Mouse (Mus musculus) embryonic facial prominence, embryonic 12.5 days (tissue): ENCODE results near the gene Glud1. TPM values are rescaled to one million over a fixed set of nuclear protein-coding genes. Genes with fewer than 3 reads are reported as not detected.
"Not testable (repeated sequence)": the region's sequence is repeated elsewhere in the genome, so short reads cannot be mapped to it uniquely, and the experiment has no call there.

Experiments
- ATAC-seq: fragments of 200-750 bp; cut with Nextera tagmentation; 2 replicates; pipeline ENCODE4 v1.8.0; 2017; ENCODE audit not compliant: insufficient number of reproducible peaks, insufficient read depth, low FRiP score, low TSS enrichment
- H3K27ac ChIP-seq: fragments of 300-500 bp; sonication (generic); 2 replicates; pipeline ENCODE4 v1.5.1; 2016; ENCODE audit warnings: mild to moderate bottlenecking
- H3K27me3 ChIP-seq: fragments of 300-500 bp; sonication (generic); 2 replicates; pipeline ENCODE4 v1.6.1; 2016; ENCODE audit warnings: mild to moderate bottlenecking, moderate library complexity
- H3K36me3 ChIP-seq: fragments of 300-500 bp; sonication (generic); 2 replicates; pipeline ENCODE4 v1.6.1; 2016; ENCODE audit warnings: mild to moderate bottlenecking
- H3K4me1 ChIP-seq: fragments of 300-500 bp; sonication (generic); 2 replicates; pipeline ENCODE4 v1.6.1; 2016
- H3K4me2 ChIP-seq: fragments of 300-500 bp; sonication (generic); replicated peaks from 2 replicates; pipeline ENCODE4 v1.6.1; 2016; ENCODE audit warnings: mild to moderate bottlenecking, moderate library complexity
- H3K4me3 ChIP-seq: fragments of 300-500 bp; sonication (generic); 2 replicates; pipeline ENCODE4 v1.5.1; 2016; ENCODE audit warnings: mild to moderate bottlenecking
- H3K9ac ChIP-seq: fragments of 300-500 bp; sonication (generic); 2 replicates; pipeline ENCODE4 v1.6.1; 2016; ENCODE audit warnings: mild to moderate bottlenecking, moderate library complexity
- H3K9me3 ChIP-seq: fragments of 300-500 bp; sonication (generic); 2 replicates; pipeline ENCODE4 v1.6.1; 2016; ENCODE audit warnings: mild to moderate bottlenecking, moderate library complexity
- WGBS: fragments of 180-500 bp; shearing (Covaris S2); methylation state at CpG from one replicate; pipeline ENCODE4 v1.1.7; 2016; 5-methylcytosine and 5-hydroxymethylcytosine counted together
- polyA plus RNA-seq: library from polyadenylated mRNA; unstranded; fragments of >200 nt; fragmentation: Nextera tagmentation; extraction: Ambion mirVana; gene quantifications from 2 replicates; pipeline ENCODE4 v1.2.1, GENCODE M21; 2016

Gene Glud1
- polyA plus RNA-seq, 1 experiment from 2014 or later = 102 TPM

DNA sequence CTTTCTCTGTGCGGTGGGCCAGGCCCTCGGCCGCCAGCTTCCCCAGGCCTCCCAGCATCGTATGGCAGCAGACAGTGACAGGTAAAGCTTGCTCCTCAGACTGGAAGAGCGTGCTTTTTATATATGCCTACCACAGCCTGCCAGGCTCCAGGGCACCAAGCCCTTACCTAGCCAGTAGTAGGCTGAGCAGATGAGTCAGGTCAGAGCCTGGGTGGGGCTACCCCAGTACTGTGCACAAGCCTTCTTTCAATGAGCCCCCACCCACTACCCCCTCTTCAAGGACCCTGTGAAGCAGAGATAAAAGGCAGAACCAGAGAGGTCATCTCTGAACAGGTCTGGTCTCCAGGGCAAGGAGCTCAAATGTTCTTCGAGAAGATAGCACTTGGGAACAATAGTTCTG, 44.8 kb downstream of the Glud1 start, which contains the start of gene Fam25c:
Gene Fam25c, minus strand, starts transcription at position 133 of the 400 bp plus-strand sequence.
- H3K9ac ChIP-seq = no peak within 1 kb of the TSS
- no peak; the same call in 1 of the 2 replicates for ATAC-seq
- H3K36me3 ChIP-seq = no peaks in the 10 kb centered on the region
- 79% methylated on average over 6 of the region's 6 CpGs for WGBS
- H3K4me1 ChIP-seq = no peaks in the 10 kb centered on the region
- H3K27ac ChIP-seq = no peak within 1 kb of the TSS
- no peaks in the 10 kb centered on the region for H3K27me3 ChIP-seq
- H3K4me3 ChIP-seq = no peak within 1 kb of the TSS
- no peaks in the 10 kb centered on the region for H3K9me3 ChIP-seq
- no peak within 1 kb of the TSS for H3K4me2 ChIP-seq

- Histone ChIP-seq H3K36me3 (no peaks in the 10 kb centered on the region), H3K27ac (no peak overlapping the region), H3K9me3 (no peaks in the 10 kb centered on the region), H3K4me1 (no peaks in the 10 kb centered on the region), H3K4me2 (no peak overlapping the region), H3K4me3 (no peak overlapping the region), H3K9ac (no peak overlapping the region), H3K27me3 (peaks cover 8% of the 10 kb centered on the region; the same call in 1 of the 2 replicates)
- no peak for ATAC-seq
- WGBS = 79% methylated on average over 7 of the region's 7 CpGs
These were observed 47.3 kb downstream of the Glud1 start for GRCm38 (mm10) chr14:34357671-34358455.

DNA sequence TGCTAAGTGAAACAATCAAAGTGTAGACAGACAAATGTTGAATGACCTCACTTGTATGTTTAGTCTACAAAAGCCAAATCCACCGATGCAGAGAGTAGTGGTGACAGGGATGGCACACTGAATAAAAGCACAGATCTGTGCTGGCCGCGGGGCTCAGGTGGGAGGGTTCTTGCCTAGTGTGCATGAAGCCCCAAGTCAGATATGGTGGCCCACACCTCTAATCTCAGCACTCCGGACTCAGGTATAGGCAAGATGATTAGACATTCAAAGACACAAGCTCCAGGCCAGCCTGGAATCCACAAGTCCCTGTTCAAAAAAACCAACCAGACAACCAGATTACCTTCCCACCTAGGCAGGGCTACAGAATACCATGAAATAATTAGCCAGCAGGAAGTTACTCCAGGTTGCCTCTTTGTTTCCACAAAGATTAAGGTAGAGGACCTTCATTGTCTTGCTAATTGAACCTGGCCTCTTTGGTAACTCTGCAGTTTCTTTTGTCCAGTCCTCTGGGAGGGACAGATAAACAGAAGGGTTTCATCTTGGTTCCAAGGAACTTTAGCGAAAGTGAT, 49.2 kb downstream of the Glud1 start:
- Histone ChIP-seq H3K4me1 (peaks cover 4% of the 10 kb centered on the region; the same call in 1 of the 2 replicates), H3K4me2 (no peak overlapping the region)

DNA sequence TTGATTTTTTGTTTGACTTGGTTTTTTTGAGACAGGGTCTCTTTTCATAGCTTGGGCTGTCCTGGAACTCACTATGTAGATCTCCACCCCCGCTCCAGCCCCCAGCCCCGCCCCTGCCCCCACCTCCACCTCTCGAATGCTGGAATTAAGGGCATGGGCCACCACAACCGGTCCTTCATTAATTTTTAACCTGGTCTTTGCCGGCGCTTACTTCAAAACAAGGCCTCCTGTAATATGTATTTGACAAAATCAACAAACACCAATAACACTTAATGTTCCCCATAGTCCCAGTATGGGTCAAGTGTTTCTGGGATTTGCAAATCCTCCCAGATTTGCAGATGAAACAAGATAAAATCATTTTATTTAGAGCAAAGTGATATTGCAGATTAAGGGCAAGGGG, 49.7 kb downstream of the Glud1 start:
- Histone ChIP-seq H3K9me3 (no peaks in the 10 kb centered on the region), H3K27ac (no peak overlapping the region), H3K9ac (no peak overlapping the region), H3K4me3 (no peak overlapping the region), H3K27me3 (peaks cover 17% of the 10 kb centered on the region), H3K4me2 (no peak overlapping the region), H3K36me3 (no peaks in the 10 kb centered on the region), H3K4me1 (peaks cover 4% of the 10 kb centered on the region; the same call in 1 of the 2 replicates)
- ATAC-seq = no peak
- WGBS = 46% methylated on average over 6 of the region's 6 CpGs

More for the DNA sequence above, 49.2 kb downstream of the Glud1 start:
- Histone ChIP-seq H3K9ac (no peak overlapping the region), H3K27ac (no peak overlapping the region), H3K27me3 (peaks cover 17% of the 10 kb centered on the region), H3K9me3 (no peaks in the 10 kb centered on the region), H3K36me3 (no peaks in the 10 kb centered on the region), H3K4me3 (no peak overlapping the region)
- ATAC-seq = no peak
- 46% methylated on average over 5 of the region's 5 CpGs for WGBS

DNA sequence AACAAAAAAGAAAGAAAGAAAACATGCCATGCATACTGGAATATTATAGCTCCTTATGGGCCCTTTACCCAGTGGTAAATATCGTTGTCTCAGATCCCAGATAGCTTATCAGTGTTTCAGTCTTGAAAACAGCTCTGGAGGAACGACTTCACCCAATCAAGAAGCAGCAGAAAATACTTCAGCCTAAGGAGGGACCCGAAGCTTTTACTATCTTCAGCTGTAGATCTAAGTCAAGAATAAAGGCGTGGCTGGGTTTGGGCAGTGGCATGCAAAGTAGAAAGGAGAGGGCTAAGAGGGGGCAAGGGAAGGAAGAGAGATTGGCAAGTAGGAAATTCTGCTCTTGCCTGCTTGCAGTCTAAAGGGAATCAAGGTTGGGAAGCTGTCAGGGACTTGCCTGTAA, 51.6 kb downstream of the Glud1 start:
- Histone ChIP-seq H3K4me1 (peaks cover 4% of the 10 kb centered on the region; the same call in 1 of the 2 replicates), H3K36me3 (no peaks in the 10 kb centered on the region), H3K27ac (no peak overlapping the region), H3K9ac (no peak overlapping the region), H3K27me3 (peaks cover 17% of the 10 kb centered on the region), H3K4me3 (no peak overlapping the region), H3K9me3 (no peaks in the 10 kb centered on the region), H3K4me2 (no peak overlapping the region)
- WGBS = 78% methylated on average over 4 of the region's 4 CpGs
- ATAC-seq = no peak

- no peak for ATAC-seq
- no peak overlapping the region for H3K27ac ChIP-seq
- H3K9me3 ChIP-seq = no peaks in the 10 kb centered on the region
- peak overlapping the region; percentile 34 for H3K4me3 ChIP-seq
- H3K27me3 ChIP-seq = peaks cover 17% of the 10 kb centered on the region
- WGBS = 28% methylated on average over 18 of the region's 18 CpGs
- 0 out of 2 replicates have a peak overlapping the region, but pooled peaks have one; percentile 16 for H3K9ac ChIP-seq
- H3K36me3 ChIP-seq = no peaks in the 10 kb centered on the region
- H3K4me2 ChIP-seq = peak overlapping the region; percentile 61
- H3K4me1 ChIP-seq = peaks cover 4% of the 10 kb centered on the region; the same call in 1 of the 2 replicates
These were observed 52.4 kb downstream of the Glud1 start for GRCm38 (mm10) chr14:34362726-34363445.

GRCm38 (mm10) chr14:34363490-34364253, 53.1 kb downstream of the Glud1 start:
- no peaks in the 10 kb centered on the region for H3K36me3 ChIP-seq
- peak overlapping the region; percentile 61 for H3K4me2 ChIP-seq
- no peaks in the 10 kb centered on the region for H3K9me3 ChIP-seq
- H3K9ac ChIP-seq = peak overlapping the region; percentile 16; the same call in 1 of the 2 replicates
- H3K27me3 ChIP-seq = peaks cover 17% of the 10 kb centered on the region
- H3K4me3 ChIP-seq = peak overlapping the region; percentile 34
- no peak overlapping the region for H3K27ac ChIP-seq
- peaks cover 4% of the 10 kb centered on the region; the same call in 1 of the 2 replicates for H3K4me1 ChIP-seq
- 3% methylated on average over 32 of the region's 32 CpGs for WGBS
- ATAC-seq = peak; percentile 44; the same call in 1 of the 2 replicates

GRCm38 (mm10) chr14:34364254-34365146, 54.0 kb downstream of the Glud1 start:
- not testable (repeated sequence) for H3K9me3 ChIP-seq, H3K36me3 ChIP-seq, H3K4me1 ChIP-seq, H3K27ac ChIP-seq, ATAC-seq, H3K9ac ChIP-seq
- WGBS = 77% methylated on average over 15 of the region's 15 CpGs
- Histone ChIP-seq H3K27me3 (peaks cover 17% of the 10 kb centered on the region), H3K4me2 (peak overlapping the region; percentile 61), H3K4me3 (peak overlapping the region; percentile 34)

GRCm38 (mm10) chr14:34365147-34365507, 54.6 kb downstream of the Glud1 start:
- no peak overlapping the region for H3K4me3 ChIP-seq
- H3K27ac ChIP-seq = no peak overlapping the region
- H3K27me3 ChIP-seq = peaks cover 17% of the 10 kb centered on the region
- 93% methylated on average over 2 of the region's 2 CpGs for WGBS
- H3K9me3 ChIP-seq = no peaks in the 10 kb centered on the region
- no peak for ATAC-seq
- no peak overlapping the region for H3K4me2 ChIP-seq
- peaks cover 4% of the 10 kb centered on the region; the same call in 1 of the 2 replicates for H3K4me1 ChIP-seq
- H3K9ac ChIP-seq = no peak overlapping the region
- no peaks in the 10 kb centered on the region for H3K36me3 ChIP-seq

- H3K4me1 ChIP-seq = 0 out of 2 replicates have a peak, but pooled peaks cover 4% of the 10 kb centered on the region
- H3K27me3 ChIP-seq = no peaks in the 10 kb centered on the region
- no peak overlapping the region for H3K4me3 ChIP-seq
- ATAC-seq = no peak
- H3K9me3 ChIP-seq = no peaks in the 10 kb centered on the region
- no peak overlapping the region for H3K27ac ChIP-seq
- no peak overlapping the region for H3K4me2 ChIP-seq
- no peak overlapping the region for H3K9ac ChIP-seq
- no peaks in the 10 kb centered on the region for H3K36me3 ChIP-seq
- 62% methylated on average over 3 of the region's 3 CpGs for WGBS
These were observed 59.7 kb downstream of the Glud1 start for GRCm38 (mm10) chr14:34370203-34370602.
